Mouse (Mus musculus) stomach, embryonic 15.5 days (tissue): ENCODE results near the gene Hba-a2. TPM values are rescaled to one million over a fixed set of nuclear protein-coding genes. Genes with fewer than 3 reads are reported as not detected.
"Not testable (repeated sequence)": the region's sequence is repeated elsewhere in the genome, so short reads cannot be mapped to it uniquely, and the experiment has no call there.

Source experiments
- ATAC-seq: fragments of 200-750 bp; cut with Nextera tagmentation; 2 replicates; pipeline ENCODE4 v1.8.0; 2017; ENCODE audit warnings: low read depth, moderate number of reproducible peaks, moderate TSS enrichment; ENCODE audit not compliant: insufficient read depth, low FRiP score
- H3K27ac ChIP-seq: fragments of 300-500 bp; sonication (generic); 2 replicates; pipeline ENCODE4 v1.5.1; 2015; ENCODE audit warnings: mild to moderate bottlenecking, inconsistent platforms
- H3K27me3 ChIP-seq: fragments of 300-500 bp; sonication (generic); replicated peaks from 2 replicates; pipeline ENCODE4 v1.6.1; 2015; ENCODE audit warnings: inconsistent platforms
- H3K36me3 ChIP-seq: fragments of 300-500 bp; sonication (generic); 2 replicates; pipeline ENCODE4 v1.6.1; 2015; ENCODE audit warnings: inconsistent platforms
- H3K4me1 ChIP-seq: fragments of 300-500 bp; sonication (generic); 2 replicates; pipeline ENCODE4 v1.6.1; 2015; ENCODE audit warnings: inconsistent platforms
- H3K4me2 ChIP-seq: fragments of 300-500 bp; sonication (generic); 2 replicates; pipeline ENCODE4 v1.6.1; 2015; ENCODE audit warnings: mild to moderate bottlenecking, inconsistent platforms
- H3K4me3 ChIP-seq: fragments of 300-500 bp; sonication (generic); replicated peaks from 2 replicates; pipeline ENCODE4 v1.5.1; 2015; ENCODE audit warnings: inconsistent platforms
- H3K9ac ChIP-seq: fragments of 300-500 bp; sonication (generic); 2 replicates; pipeline ENCODE4 v1.6.1; 2015; ENCODE audit warnings: inconsistent platforms
- H3K9me3 ChIP-seq: fragments of 300-500 bp; sonication (generic); 2 replicates; pipeline ENCODE4 v1.6.1; 2016; ENCODE audit warnings: inconsistent platforms
- WGBS: fragments of 180-500 bp; shearing (Covaris S2); methylation state at CpG from one replicate; pipeline ENCODE4 v1.1.7; 2015; 5-methylcytosine and 5-hydroxymethylcytosine counted together
- polyA plus RNA-seq: library from polyadenylated mRNA; unstranded; fragments of >200 nt; fragmentation: Nextera tagmentation; extraction: Ambion mirVana; gene quantifications from 2 replicates; pipeline ENCODE4 v1.2.1, GENCODE M21; 2015

The Hba-a2 gene
- polyA plus RNA-seq: 12,213 and 21,597 TPM in 2 replicates

DNA sequence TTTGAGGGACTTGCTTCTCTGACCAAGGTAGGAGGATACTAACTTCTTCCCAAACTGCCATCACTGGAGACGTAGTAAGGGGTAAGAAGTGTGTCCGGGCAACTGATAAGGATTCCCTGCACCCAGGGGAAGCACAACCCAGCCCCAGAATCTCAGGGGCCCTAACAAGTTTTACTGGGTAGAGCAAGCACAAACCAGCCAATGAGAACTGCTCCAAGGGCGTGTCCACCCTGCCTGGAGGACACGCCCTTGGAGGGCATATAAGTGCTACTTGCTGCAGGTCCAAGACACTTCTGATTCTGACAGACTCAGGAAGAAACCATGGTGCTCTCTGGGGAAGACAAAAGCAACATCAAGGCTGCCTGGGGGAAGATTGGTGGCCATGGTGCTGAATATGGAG lies at the start of gene Hba-a2:
Gene Hba-a2, plus strand, starts transcription at position 287 of the 400 bp plus-strand sequence.
- H3K36me3 ChIP-seq, H3K9ac ChIP-seq, H3K4me3 ChIP-seq, H3K9me3 ChIP-seq, H3K27me3 ChIP-seq, H3K4me1 ChIP-seq, H3K4me2 ChIP-seq, H3K27ac ChIP-seq: not testable (repeated sequence)
- ATAC-seq: peak; percentile 79
- WGBS: no CpG with 5 or more reads among the region's 4 CpGs

DNA sequence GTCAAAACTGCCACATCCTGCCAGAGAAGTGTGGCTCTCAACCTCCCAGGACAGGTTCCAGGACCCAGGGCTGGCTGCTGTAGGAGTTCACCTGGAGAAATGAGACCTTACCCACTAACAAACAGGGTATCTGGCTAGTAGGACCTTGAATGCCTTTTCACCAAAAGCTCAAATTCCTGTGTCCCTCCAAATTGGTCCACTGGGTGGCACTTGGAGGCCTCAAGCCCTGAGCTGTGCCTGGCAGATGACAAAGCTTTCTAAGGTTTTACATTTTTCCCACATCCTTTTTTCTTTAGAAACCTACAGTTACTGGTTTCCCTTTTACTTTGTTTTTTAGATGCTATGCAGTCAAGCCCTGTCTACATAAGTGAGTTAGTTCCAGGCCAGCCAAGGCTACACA lies 49.2 kb upstream of the Hba-a2 start:
- peaks cover 8% of the 10 kb centered on the region for H3K36me3 ChIP-seq
- H3K9ac ChIP-seq: no peak overlapping the region
- no peaks in the 10 kb centered on the region for H3K4me1 ChIP-seq
- H3K9me3 ChIP-seq: no peaks in the 10 kb centered on the region
- no peak overlapping the region for H3K4me2 ChIP-seq
- ATAC-seq: no peak
- H3K27ac ChIP-seq: no peak overlapping the region
- no peaks in the 10 kb centered on the region for H3K27me3 ChIP-seq
- H3K4me3 ChIP-seq: no peak overlapping the region

DNA sequence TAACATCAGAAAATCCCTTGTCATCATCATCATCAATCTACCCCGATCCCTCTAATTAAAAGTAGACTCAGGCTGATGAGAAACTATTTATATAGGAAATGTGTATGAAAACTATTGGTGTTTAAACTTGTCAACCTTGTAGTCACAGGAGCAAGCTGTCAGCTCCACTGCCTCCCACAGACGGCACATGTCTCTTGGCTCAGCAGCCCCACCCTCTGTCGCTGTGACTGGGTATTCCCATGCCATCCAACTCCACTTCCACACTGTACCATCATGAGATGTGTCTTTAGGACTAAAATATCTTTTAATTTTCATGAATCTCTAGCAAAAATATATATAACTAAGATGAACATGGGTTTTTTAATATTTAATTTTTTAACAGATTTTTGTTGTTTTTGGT lies 47.9 kb upstream of the Hba-a2 start:
- peaks cover 8% of the 10 kb centered on the region for H3K36me3 ChIP-seq
- no peak overlapping the region for H3K4me2 ChIP-seq
- no peaks in the 10 kb centered on the region for H3K27me3 ChIP-seq
- ATAC-seq: no peak
- H3K27ac ChIP-seq: no peak overlapping the region
- H3K4me3 ChIP-seq: no peak overlapping the region
- no peak overlapping the region for H3K9ac ChIP-seq
- 74% methylated on average over 3 of the region's 3 CpGs for WGBS
- H3K4me1 ChIP-seq: no peaks in the 10 kb centered on the region
- no peaks in the 10 kb centered on the region for H3K9me3 ChIP-seq

DNA sequence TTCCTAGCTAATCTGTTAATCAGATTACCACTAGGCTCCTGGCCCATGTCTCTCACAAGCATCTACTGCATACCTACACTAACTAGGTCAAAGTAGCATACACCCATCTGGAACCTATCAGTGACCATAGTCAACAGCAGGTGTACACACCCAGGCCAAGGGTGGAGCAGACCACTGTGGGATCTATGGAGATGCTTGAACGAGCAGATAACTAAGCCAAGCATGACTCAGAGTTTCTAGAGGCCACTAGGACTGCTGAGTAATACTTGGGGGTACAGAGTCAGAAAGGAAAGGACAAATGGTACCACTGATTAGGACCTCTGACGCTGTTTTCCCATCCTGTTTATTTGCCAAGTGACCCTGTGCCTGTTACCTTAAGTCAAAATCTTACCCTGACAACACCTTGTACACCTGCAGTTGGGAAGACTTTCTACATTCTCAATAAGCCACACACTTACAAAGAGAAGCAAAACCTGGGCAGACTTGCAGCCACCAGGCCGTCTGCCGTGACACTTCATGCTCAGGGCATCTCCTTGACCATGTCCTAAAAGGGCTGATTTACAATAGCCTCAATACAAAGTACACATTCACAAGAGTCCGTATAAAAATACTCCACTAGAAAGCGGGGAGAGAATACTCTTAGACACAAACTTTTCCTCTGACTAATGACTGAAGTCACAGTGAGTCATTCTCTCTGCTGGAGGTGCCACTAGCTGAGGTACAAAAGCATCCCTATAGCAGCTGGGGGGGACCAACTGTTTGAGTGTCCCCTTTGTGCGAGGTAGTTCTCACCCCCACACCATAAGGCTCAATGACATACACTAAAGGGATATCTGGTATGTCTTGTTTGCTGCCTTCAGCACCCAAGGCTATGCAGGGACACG lies 45.2 kb upstream of the Hba-a2 start:
- H3K27ac ChIP-seq: no peak overlapping the region
- WGBS: 82% methylated on average over 8 of the region's 8 CpGs
- no peak overlapping the region for H3K4me2 ChIP-seq
- H3K27me3 ChIP-seq: no peaks in the 10 kb centered on the region
- no peak overlapping the region for H3K9ac ChIP-seq
- no peaks in the 10 kb centered on the region for H3K9me3 ChIP-seq
- peak; percentile 99 for ATAC-seq
- H3K4me1 ChIP-seq: no peaks in the 10 kb centered on the region
- H3K36me3 ChIP-seq: peaks cover 8% of the 10 kb centered on the region
- H3K4me3 ChIP-seq: no peak overlapping the region

DNA sequence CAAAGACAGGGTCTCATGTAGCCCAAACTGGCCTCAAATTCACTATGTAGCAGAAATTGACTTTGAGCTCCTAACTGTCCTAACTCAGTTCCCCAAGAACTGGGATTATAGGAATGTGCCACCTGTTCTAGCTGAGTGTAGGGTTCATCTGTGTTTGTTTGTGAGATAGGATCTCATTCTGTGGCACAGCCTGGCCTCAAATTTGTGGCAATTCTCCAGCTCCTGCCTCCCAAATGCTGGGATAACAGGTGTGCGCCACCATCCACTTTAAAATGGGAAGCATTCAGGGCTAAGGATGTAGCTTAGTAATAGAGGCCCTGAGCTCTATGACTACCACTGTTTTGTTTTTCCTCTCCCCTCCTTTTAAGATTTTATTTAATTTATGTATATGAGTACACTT lies 43.2 kb upstream of the Hba-a2 start:
- WGBS: 100% methylated on average over 1 of the region's 1 CpGs
- Histone ChIP-seq H3K4me1 (no peaks in the 10 kb centered on the region), H3K4me3 (no peak overlapping the region), H3K9me3 (no peaks in the 10 kb centered on the region), H3K4me2 (no peak overlapping the region), H3K27ac (no peak overlapping the region), H3K9ac (no peak overlapping the region), H3K27me3 (no peaks in the 10 kb centered on the region), H3K36me3 (peaks cover 5% of the 10 kb centered on the region)
- no peak for ATAC-seq

DNA sequence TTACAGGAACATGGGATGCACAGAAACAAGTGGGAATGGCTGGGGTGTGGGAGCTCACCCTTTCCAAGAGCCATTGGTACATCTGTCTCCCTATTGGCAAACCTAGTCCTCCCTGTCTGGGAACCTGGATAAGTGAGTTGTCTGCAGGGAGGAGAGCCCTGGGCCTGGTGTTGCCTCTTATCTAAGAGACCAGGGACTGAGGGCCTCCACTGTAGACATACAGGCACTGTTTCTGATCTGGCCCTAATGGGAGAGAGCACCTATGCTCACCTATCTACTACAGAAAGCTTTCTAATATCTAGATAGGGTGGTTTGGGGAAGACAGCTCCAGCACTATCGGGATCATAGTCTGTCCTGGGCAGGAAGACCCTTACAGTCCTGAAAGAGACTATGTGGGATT lies 40.1 kb upstream of the Hba-a2 start:
- H3K4me1 ChIP-seq: no peaks in the 10 kb centered on the region
- WGBS: 91% methylated on average over 1 of the region's 1 CpGs
- H3K9me3 ChIP-seq: no peaks in the 10 kb centered on the region
- no peaks in the 10 kb centered on the region; the same call in 1 of the 2 replicates for H3K36me3 ChIP-seq
- no peak overlapping the region for H3K9ac ChIP-seq
- H3K27ac ChIP-seq: no peak overlapping the region
- no peak overlapping the region for H3K4me2 ChIP-seq
- ATAC-seq: peak; percentile 97
- H3K27me3 ChIP-seq: no peaks in the 10 kb centered on the region
- H3K4me3 ChIP-seq: no peak overlapping the region

DNA sequence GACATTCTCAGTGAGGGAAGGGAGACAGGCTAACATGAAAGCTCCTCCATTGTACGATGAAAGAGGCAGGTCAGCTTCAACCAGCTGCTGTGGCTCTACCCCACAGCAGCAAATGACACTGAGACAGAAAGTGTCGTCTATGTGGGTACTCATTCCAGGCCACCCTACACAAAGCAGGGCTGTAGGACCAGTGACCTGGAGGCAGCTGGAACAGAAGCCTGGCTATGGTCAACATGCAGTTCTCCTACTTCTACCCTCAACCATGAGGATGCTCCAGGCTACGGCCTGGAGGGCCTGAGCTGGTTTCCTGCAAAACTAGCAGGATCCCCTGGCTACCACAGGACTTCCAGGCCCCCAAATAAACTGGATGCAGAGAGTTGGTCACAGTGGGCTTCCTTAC lies 39.7 kb upstream of the Hba-a2 start:
- no peak overlapping the region for H3K9ac ChIP-seq
- H3K9me3 ChIP-seq: no peaks in the 10 kb centered on the region
- H3K4me1 ChIP-seq: no peaks in the 10 kb centered on the region
- no peaks in the 10 kb centered on the region; the same call in 1 of the 2 replicates for H3K36me3 ChIP-seq
- 82% methylated on average over 3 of the region's 3 CpGs for WGBS
- ATAC-seq: no peak
- no peak overlapping the region for H3K4me2 ChIP-seq
- no peaks in the 10 kb centered on the region for H3K27me3 ChIP-seq
- H3K27ac ChIP-seq: no peak overlapping the region
- no peak overlapping the region for H3K4me3 ChIP-seq

DNA sequence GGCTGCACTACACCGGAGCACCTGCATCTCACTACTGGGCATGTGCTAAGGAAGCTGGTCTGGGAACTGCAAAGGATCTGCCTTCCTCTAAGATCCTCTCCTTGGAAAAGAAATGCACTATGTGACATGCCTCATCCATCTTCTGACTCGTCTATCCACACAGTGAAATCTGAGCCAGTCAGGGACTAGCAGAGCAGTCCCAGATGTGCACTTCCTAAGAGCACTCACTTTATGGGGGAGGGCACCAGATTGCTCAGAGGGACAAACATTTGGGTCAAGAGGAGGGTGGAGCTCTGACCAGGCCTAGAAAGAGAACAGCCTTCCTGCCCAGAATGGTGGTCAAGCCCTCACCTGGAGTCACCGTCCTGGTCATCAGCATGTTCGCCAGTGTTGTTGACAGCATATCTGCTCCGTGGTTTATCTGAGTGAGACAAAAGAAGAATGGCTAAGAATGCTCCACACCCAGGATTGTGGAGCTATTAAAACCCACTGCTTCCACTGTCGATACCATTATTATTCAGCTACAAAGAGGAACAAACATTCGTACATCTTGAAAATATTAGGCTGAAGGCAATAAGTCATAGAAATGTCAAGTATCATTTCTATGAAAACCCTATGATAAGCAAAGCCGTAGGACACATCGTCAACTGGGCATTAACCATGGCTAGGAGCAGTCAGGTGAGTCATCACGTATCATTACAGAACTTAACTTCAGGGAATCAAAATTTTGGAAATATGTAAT lies 33.4 kb upstream of the Hba-a2 start:
- ATAC-seq: no peak
- H3K4me3 ChIP-seq: no peak overlapping the region
- 61% methylated on average over 10 of the region's 10 CpGs for WGBS

DNA sequence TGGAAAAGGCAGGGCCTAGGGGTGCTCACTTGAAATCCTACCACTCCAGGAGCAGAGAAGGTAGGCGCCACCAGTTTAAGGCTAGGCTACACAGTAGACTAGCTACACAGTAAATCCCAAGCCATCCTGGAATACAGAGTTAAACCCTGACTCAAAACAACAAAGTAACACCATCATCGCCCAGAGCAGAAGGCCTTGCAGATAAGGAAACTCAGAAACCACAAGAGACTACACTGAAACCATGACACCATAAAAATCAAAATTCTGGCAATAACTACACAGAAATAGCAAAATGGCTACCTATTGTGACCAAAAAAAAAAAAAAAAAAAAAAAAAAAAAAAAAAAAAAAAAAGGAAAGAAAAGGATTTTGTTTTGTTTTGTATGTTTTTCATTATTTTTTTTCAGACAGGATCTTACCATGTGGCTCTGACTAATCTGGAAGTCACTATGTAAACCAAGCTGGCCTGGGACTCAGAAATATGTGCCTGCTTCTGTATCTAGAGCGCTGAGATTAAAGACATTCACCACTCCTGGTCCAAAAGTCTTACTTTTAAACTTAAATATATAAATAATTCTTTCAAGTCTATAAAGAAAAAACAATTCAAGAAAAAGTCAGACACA lies 31.1 kb upstream of the Hba-a2 start:
- Histone ChIP-seq H3K27ac (no peak overlapping the region), H3K4me1 (peaks cover 13% of the 10 kb centered on the region), H3K4me2 (no peak overlapping the region), H3K4me3 (no peak overlapping the region), H3K9ac (no peak overlapping the region), H3K36me3 (no peaks in the 10 kb centered on the region), H3K27me3 (no peaks in the 10 kb centered on the region), H3K9me3 (no peaks in the 10 kb centered on the region)
- 86% methylated on average over 3 of the region's 3 CpGs for WGBS
- ATAC-seq: no peak

More for the DNA sequence above, 33.4 kb upstream of the Hba-a2 start:
- H3K27ac ChIP-seq: no peak overlapping the region
- H3K9me3 ChIP-seq: no peaks in the 10 kb centered on the region
- no peak overlapping the region for H3K4me2 ChIP-seq
- H3K36me3 ChIP-seq: no peaks in the 10 kb centered on the region
- H3K4me1 ChIP-seq: peaks cover 8% of the 10 kb centered on the region
- no peak overlapping the region for H3K9ac ChIP-seq
- H3K27me3 ChIP-seq: no peaks in the 10 kb centered on the region

DNA sequence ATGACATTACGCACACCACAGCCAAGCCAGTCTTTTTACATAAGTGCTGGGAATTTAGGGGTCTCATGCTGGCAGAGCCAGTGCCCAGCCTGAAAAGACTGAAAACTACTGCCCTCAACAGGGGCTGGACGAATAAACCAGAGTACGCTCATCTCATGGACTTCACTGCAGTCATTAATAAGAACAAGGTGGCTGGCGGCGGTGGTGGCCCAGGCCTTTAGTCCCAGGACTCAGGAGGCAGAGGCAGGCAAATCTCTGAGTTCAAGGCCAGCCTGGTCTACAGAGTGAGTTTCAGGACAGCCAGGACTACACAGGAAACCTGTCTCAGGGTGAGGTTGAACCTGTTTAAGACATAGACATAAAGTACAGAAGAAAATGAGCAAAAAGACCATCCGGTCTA lies 30.1 kb upstream of the Hba-a2 start:
- H3K27ac ChIP-seq: no peak overlapping the region
- H3K4me3 ChIP-seq: no peak overlapping the region
- ATAC-seq: no peak
- H3K9ac ChIP-seq: no peak overlapping the region
- peaks cover 13% of the 10 kb centered on the region for H3K4me1 ChIP-seq
- 91% methylated on average over 6 of the region's 6 CpGs for WGBS
- no peak overlapping the region for H3K4me2 ChIP-seq
- no peaks in the 10 kb centered on the region for H3K27me3 ChIP-seq
- H3K9me3 ChIP-seq: no peaks in the 10 kb centered on the region
- no peaks in the 10 kb centered on the region for H3K36me3 ChIP-seq

DNA sequence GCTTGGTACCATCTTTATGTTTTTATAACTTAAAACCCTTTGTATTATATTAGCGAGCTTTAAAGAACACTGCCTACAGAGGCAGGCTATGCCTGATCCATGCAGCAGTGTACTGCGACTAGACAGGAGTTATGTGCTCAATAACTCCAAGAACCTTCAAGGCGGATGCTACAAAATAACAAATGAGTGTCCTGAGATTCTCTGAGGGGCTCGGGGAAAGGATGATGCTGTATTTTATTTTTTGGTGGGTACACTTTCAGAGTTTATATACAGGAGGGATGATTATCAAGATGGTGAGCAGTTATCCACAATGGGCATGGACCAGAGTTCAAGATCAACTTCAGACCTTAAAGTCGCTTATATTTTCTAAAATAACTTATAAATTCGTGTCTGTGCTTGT lies 29.5 kb upstream of the Hba-a2 start:
- no peak for ATAC-seq
- H3K4me2 ChIP-seq: peak overlapping the region; percentile 56
- H3K9me3 ChIP-seq: no peaks in the 10 kb centered on the region
- peak overlapping the region; percentile 77 for H3K4me3 ChIP-seq
- H3K9ac ChIP-seq: peak overlapping the region; percentile 76
- 17% methylated on average over 6 of the region's 6 CpGs for WGBS
- no peaks in the 10 kb centered on the region for H3K27me3 ChIP-seq
- H3K27ac ChIP-seq: peak overlapping the region; percentile 93
- H3K4me1 ChIP-seq: peaks cover 13% of the 10 kb centered on the region
- no peaks in the 10 kb centered on the region for H3K36me3 ChIP-seq
